Mouse (Mus musculus): ENCODE results near the gene Olfr1509.
"Not testable (repeated sequence)": the region's sequence is repeated elsewhere in the genome, so short reads cannot be mapped to it uniquely, and the experiment has no call there.

The Olfr1509 gene

DNA sequence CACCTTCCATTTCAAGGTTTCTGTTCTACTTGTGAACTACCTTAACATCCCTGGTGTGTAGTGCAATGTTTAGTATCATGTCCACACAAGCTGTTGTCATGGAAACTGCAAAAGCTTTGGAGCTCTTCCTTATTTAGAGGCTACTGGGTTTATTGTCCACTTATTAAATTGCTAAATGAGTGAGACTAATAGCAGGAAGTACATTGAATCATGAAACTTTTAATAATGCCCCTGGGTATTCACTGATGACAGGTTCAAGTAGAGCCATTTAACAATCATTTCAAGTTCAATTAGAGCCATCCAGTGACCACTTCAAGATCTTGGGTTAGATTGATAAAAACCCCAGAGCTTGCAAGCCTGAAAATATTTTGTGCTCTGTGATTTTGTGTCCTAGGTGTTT, at the start of gene Olfr1509:
Gene Olfr1509 (plus strand): TSS at position 301 of the 400 bp plus-strand sequence.
- CTCF ChIA-PET = no interaction called here

DNA sequence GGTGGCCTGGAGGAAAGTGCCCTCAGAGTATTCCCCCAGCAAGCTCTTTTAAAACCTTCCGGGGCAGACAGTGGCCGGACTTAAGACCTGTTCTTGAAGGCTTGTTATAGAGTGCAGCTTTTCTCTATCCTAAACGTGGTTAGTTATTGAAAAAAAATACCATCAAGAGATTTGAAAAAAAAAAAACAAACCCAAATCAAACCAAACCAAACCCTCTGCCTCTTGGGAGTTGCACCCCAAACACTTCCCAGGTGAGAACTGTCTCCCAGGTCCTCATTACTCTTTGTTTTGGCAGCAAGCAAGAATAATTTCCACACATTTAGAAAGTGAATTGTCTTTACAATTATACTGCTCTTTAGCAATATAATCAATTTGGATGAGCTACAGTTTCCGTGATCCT, 45.5 kb upstream of the Olfr1509 start, which contains the start of gene Olfr1511:
Gene Olfr1511 (minus strand): TSS at position 101 of the 400 bp plus-strand sequence.
- CTCF ChIA-PET = no interaction called here

DNA sequence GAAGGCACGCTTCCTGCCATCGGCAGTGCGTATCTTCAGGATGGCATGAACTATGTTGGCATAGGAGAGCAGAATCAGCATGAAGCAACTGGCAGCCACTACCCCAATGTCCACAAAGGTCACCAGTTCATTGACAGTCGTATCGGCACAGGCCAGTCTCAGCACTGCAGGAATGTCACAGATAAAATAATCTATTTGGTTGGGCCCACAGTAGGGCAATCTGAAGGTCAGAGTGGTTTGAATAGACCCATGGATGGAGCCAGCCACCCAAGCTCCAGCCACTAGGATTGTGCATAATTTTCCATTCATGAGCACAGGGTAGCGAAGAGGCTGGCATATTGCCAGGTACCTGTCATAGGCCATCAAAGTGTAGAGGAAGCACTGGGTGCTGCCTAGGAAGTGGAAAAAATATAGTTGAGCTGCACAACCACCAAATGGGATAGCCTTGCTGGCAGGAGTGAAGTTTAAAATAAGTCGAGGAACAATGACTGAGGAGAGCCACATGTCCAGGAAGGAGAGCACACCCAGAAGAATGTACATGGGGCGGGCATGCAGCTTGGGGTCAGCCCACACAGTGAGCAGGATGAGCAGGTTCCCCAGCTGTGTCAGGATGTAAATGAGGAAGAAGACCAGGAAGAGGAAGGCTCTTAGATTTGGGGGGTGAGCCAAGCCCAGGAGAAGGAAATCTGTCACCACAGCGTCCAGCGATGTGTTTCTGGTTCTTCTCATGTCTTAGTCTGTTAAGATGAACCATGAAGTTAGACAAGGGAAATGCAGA, 32.5 kb upstream of the Olfr1509 start:
- CTCF ChIA-PET = not testable (repeated sequence)

DNA sequence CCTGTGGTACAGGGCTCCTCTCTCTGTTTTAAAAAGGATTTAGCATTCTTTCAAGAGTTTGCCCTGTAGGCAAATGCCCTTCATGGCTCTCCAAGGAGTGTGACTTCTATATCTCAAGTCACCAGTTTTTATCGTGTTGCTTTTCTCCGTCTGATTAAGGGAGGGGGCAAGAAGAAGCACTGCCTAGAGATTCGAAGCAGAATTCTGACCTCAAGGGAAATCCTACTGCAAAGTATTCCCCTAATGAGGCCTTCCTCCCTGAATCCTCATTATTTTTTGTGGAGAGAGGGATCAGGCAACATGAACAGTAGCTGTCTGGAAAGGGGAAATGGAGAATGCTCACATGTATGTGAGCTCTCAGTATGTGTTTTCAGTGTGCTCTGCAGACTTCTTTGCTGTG, 28.5 kb upstream of the Olfr1509 start, which contains the start of gene Olfr1510:
Gene Olfr1510 (minus strand): TSS at position 101 of the 400 bp plus-strand sequence.
- CTCF ChIA-PET = no interaction called here

DNA sequence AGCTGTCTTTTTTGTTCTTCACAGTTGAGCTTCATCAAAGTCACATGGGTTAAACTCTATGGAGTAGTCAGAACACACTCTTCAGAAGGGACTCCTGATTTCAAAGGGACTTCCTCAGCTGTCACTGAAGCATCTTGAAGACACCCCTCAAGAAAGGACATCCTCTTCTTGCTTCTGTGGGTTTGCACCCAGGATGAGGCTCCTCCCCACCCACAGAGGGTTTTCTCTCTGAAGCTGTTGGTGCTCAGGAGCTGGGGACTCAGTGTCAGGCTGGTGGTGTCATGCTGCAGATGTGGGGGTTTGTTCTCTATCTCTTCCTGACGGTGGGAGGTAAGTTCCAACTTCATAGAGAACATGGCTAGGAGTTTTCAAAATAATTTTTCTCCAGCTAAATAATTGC, 15.1 kb upstream of the Olfr1509 start:
- CTCF ChIA-PET = no interaction called here

DNA sequence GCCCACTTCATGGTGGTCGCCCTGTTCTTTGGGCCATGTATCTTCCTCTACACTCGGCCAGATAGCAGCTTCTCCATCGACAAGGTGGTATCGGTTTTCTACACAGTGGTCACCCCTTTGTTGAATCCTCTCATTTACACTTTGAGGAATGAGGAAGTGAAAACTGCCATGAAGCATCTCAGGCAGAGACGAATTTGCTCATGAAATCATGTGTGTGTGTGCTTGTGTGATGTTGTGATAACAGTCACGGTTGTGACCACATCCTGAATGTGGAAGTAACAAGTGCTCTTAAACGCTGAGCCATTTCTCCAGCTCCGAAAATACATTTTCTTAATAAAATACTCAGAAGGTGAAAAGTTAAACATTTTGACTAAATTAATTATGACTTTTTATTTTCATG, 8.3 kb downstream of the Olfr1509 start:
- CTCF ChIA-PET = interaction anchor here (0.6 kb wide), 1 partner anchor 10 kb away, joined by 4 read pairs; no protein-coding TSS in a partner anchor

DNA sequence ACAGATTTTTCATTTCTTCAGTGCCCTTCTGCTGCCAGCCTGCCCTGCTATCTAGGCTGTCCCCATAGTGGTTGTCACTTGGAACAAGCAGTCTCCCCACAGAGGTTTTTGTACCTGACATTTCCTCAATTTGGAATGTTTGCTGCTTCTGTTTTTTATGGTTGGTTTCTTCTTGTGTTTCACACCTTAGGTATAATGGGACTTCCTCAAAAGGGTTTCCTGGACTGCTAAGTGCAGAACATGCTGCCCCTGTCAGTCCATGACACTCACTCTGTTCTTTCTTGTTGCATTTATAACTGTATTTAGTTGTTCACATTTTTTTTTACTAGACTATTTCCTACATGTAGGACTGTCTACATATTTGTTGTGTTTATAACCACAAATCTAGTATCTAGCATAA, 19.1 kb downstream of the Olfr1509 start:
- CTCF ChIA-PET = no interaction called here

DNA sequence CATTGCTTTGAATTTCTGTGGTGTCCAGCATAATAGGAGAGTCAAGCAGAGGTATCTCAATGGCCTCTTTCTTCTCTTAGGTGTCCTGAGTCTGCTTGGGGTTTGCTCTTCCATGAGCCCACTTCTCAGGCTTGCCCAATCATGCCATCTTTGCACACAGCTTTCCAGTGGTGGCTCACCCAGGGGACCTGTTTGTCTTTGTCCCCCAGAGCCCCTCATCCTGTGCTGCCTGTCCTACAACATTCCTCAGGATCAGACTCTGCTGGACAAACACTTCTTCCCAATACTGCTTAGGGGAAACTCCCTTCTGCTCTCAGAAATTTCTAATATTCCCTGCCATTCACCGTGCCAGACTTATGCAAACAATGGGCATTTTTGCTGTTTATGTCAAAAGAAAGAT, 22.9 kb downstream of the Olfr1509 start:
- CTCF ChIA-PET = no interaction called here

DNA sequence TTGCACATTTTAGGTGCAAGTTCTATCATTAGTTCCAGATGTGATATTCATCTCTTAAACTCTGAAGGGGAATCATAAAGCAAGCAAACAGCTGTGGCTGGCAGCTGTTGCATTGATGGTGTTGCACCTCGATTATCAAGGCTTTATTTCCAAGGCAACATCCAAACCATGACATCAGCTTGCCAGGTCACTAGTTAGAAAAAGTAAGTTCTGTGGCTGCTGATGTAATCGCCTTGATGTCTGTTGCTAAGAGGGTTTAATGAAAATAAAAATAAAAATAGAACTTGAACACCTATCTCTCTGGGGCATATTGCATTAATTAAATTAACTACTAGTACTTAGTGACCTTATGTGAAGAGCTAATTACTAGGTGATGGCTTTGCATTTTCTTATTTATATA, 24.6 kb downstream of the Olfr1509 start, which contains the start of gene Olfr1508:
Gene Olfr1508 (minus strand): TSS at position 101 of the 400 bp plus-strand sequence.
- CTCF ChIA-PET = no interaction called here

DNA sequence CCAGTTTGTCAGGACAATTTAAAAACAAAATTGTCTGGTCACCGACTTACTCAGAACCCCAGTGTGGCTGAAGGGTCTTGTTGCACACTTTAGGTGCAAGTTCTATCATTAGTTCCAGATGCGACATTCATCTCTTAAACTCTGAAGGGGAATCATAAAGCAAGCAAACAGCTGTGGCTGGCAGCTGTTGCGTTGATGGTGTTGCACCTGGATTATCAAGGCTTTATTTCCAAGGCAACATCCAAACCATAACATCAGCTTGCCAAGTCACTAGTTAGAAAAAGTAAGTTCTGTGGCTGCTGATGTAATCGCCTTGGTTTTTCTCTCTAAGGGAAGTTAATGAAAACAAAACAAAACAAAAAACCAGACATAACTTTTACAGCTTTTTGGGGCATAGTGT, 52.7 kb downstream of the Olfr1509 start, which contains the start of gene Olfr1507:
Gene Olfr1507 (minus strand): TSS at position 234 of the 400 bp plus-strand sequence.
- CTCF ChIA-PET = no interaction called here

Data from spleen, embryonic (tissue).